Mouse (Mus musculus): Measurements from ENCODE around the gene Gramd1a. TPM values are rescaled to one million over a fixed set of nuclear protein-coding genes. Genes with fewer than 3 reads are reported as not detected.

Gene Gramd1a
- 237 and 249 TPM in 2 replicates for polyA plus RNA-seq (2012; rRNA removed)

DNA sequence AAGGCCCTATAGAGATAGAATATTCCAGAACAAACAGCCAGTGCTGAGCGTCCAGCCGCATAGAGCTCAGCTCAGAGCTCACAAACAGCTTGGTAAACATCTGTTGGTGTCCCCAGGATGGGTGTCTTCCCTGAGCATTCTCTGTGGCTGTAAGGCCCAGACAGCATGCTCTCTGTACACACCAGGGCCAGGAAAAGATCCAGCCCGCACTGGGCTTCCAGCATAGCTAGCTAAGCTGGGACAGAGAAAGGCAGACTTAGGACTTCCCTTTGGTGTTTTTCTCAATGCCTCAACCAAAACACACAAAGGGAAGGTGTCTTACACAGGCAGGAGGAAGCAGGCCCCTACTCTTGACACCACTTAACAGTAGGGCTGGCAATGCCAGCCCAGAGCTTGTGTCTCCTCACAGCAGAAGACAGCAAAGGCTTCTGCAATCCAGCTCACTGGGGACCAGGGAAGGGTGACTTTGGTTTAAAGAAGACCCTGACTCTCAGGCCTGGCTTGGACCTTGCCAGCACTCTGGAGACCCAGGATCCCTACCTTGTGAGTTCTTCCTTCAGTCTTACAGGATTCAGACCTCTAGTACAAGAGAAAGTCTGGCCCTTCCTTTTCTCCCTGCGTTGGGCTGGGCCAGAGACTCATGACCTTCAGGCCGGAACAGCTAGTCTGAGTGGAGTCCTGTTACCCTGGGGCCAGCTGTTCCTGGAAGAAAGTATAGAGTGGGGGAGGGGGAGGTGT, at the start of gene Gramd1a:
Gramd1a (minus strand) TSS at position 601 of the 738 bp plus-strand sequence.

DNA sequence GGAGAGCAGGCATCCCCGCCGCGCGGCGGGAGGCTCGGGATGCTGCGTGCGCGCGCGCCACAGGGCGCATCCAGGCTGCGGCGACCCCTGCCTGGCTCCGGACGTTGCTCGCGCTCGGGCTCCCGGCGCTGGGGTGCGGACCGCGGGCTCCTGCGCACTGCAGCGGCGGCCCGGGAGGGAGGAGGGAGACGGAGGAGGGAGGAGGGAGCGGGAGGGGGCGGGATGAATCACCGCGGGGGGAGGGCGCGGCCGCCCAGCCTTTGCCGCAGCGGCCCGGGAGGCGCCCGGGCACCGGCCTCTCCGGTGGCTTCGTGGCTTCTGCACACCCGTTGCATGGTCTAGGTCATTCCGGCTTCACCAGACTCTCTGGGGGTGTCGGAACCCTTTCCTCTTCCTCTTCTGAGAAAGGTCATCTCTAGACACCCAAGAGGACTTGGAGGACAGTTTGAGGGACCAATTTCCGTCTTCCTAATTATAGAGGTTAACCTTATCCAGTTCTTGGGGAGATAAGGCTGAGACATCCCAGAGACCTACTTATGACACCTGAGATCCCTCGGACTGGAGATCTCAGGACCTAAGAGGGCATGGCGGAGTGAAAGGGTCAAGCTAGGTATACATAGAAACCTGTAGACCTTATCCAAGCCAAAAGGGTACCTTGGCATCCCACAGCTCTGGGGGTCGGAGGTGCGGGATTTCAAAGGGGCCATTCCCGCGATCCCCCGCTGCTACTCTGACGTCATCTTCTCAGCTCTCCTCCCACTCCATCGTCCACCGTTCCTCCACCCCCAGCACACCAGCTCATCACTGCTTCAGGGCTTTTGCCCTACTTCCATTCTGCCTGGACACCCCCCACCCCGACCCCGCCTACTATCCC, 28.6 kb downstream of the Gramd1a start, which contains the start of gene Scn1b:
Scn1b (minus strand) TSS at position 153 of the 874 bp plus-strand sequence.

DNA sequence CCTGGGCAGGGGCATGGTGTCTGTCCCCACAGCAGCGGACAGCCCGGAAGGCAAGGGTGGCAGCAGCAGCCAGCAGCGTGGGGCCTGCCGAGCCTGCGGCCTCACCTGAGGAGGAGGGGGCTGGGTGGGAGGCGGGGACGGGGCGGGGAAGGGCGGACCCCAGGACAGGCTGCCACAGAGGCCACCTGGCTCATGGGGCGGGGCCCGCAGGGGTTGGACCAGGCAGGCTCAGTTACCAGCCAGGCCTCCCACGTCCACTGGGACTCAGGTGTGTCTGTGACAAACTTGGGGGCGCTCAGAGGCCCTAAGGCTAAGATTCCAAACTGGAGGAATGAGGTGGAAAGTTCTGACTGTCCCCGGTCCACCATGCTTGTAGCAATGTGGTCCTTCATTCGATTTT, 40.5 kb downstream of the Gramd1a start, which contains the start of gene Hpn:
Hpn (minus strand) TSS at position 109 of the 400 bp plus-strand sequence.

Other genes starting within 250 kb of the Gramd1a start
- 0.99 and 1.1 TPM in 2 replicates for gene Mag, start 241.0 kb downstream of the Gramd1a start, polyA plus RNA-seq (2012; rRNA removed)
- gene Hamp2, start 231.2 kb downstream of the Gramd1a start, polyA plus RNA-seq (2012; rRNA removed): 3.6 and 6.3 TPM in 2 replicates
- 2.3 and 5.6 TPM in 2 replicates for gene Hamp, start 211.9 kb downstream of the Gramd1a start, polyA plus RNA-seq (2012; rRNA removed)
- 245 and 388 TPM in 2 replicates for gene Usf2, start 199.1 kb downstream of the Gramd1a start, polyA plus RNA-seq (2012; rRNA removed)
- gene Lsr, start 182.4 kb downstream of the Gramd1a start, polyA plus RNA-seq (2012; rRNA removed): 139 and 178 TPM in 2 replicates
- 3.3 and 3.7 TPM in 2 replicates for gene Fam187b, start 182.1 kb downstream of the Gramd1a start, polyA plus RNA-seq (2012; rRNA removed)
- gene Fxyd5, start 113.4 kb downstream of the Gramd1a start, polyA plus RNA-seq (2012; rRNA removed): 45.3 and 62.0 TPM in 2 replicates
- gene Fxyd7, start 104.4 kb downstream of the Gramd1a start, polyA plus RNA-seq (2012; rRNA removed): 10.8 and 13.2 TPM in 2 replicates
- 373 and 445 TPM in 2 replicates for gene Fxyd1, start 98.7 kb downstream of the Gramd1a start, polyA plus RNA-seq (2012; rRNA removed)
- gene Lgi4, start 96.6 kb downstream of the Gramd1a start, polyA plus RNA-seq (2012; rRNA removed): 5.8 and 6.0 TPM in 2 replicates
- 28.6 and 41.3 TPM in 2 replicates for gene Fxyd3, start 79.2 kb downstream of the Gramd1a start, polyA plus RNA-seq (2012; rRNA removed)
- gene Hpn, start 40.6 kb downstream of the Gramd1a start, polyA plus RNA-seq (2012; rRNA removed): 17.8 and 20.1 TPM in 2 replicates
- gene Scn1b, start 28.9 kb downstream of the Gramd1a start, polyA plus RNA-seq (2012; rRNA removed): 41.7 and 53.9 TPM in 2 replicates
- gene Scgb2b2, start 134.6 kb upstream of the Gramd1a start, polyA plus RNA-seq (2012; rRNA removed): not detected in 2 replicates
- gene Scgb1b2, start 135.9 kb upstream of the Gramd1a start, polyA plus RNA-seq (2012; rRNA removed): not detected in 2 replicates
- gene Scgb2b3, start 206.2 kb upstream of the Gramd1a start, polyA plus RNA-seq (2012; rRNA removed): not detected in 2 replicates
- not detected in 2 replicates for gene Scgb1b3, start 219.7 kb upstream of the Gramd1a start, polyA plus RNA-seq (2012; rRNA removed)